Mouse (Mus musculus) lung, adult 2 months (tissue): ENCODE results near the gene Il1rap. TPM values are rescaled to one million over a fixed set of nuclear protein-coding genes. Genes with fewer than 3 reads are reported as not detected.

ENCODE experiments used
- DNase-seq: peaks from one replicate; pipeline ENCODE4 v3.0.0; 2022
- H3K4me1 ChIP-seq: fragments of 200-500 bp; 2 replicates; pipeline ENCODE4 v1.6.1; 2011; ENCODE audit warnings: low read length; ENCODE audit not compliant: control insufficient read depth, insufficient read depth
- H3K4me3 ChIP-seq: fragments of 200-500 bp; replicated peaks from 2 replicates; pipeline ENCODE3; 2011; ENCODE audit warnings: low read depth, mild to moderate bottlenecking, control low read depth, low read length; ENCODE audit errors: extremely low read depth
- CTCF ChIP-seq: fragments of 200-500 bp; IDR thresholded peaks from 2 replicates; pipeline ENCODE4 v1.5.1; 2011; ENCODE audit warnings: mild to moderate bottlenecking, low read length, control low read depth; ENCODE audit not compliant: insufficient read depth
- POLR2A ChIP-seq: fragments of 200-500 bp; IDR thresholded peaks from 2 replicates; pipeline ENCODE4 v1.6.1; 2011; ENCODE audit warnings: low read depth, mild to moderate bottlenecking, control low read depth, low read length, borderline replicate concordance; ENCODE audit errors: extremely low read depth
- WGBS: fragments of 180-500 bp; shearing (Covaris S2); methylation state at CpG from one replicate; pipeline ENCODE4 v1.1.7; 2018; 5-methylcytosine and 5-hydroxymethylcytosine counted together
- polyA plus RNA-seq: library from polyadenylated mRNA; depleted of rRNA; stranded (reverse); fragments of >200 nt; gene quantifications from 2 replicates; pipeline ENCODE4 v1.2.3, GENCODE M21; 2012

Gene Il1rap
- polyA plus RNA-seq, 1 experiment, result 7.1 TPM

GRCm38 (mm10) chr16:26604621-26605020 is 23.1 kb downstream of the Il1rap start:
- WGBS, result 68% methylated on average over 3 of the region's 3 CpGs
- H3K4me3 ChIP-seq, result no peak overlapping the region
- no peaks in the 10 kb centered on the region for H3K4me1 ChIP-seq
- DNase-seq, result no peak
- TF ChIP-seq POLR2A, result no peak
- no peak for TF ChIP-seq CTCF

GRCm38 (mm10) chr16:26608003-26608402 is 26.5 kb downstream of the Il1rap start:
- Histone ChIP-seq H3K4me3 (no peak overlapping the region), H3K4me1 (no peaks in the 10 kb centered on the region)
- no peak for TF ChIP-seq CTCF
- WGBS, result 74% methylated on average over 2 of the region's 2 CpGs
- no peak for DNase-seq

GRCm38 (mm10) chr16:26610508-26610907 is 29.0 kb downstream of the Il1rap start:
- DNase-seq, result no peak
- Histone ChIP-seq H3K4me1 (no peaks in the 10 kb centered on the region), H3K4me3 (no peak overlapping the region)
- TF ChIP-seq CTCF (no peak), POLR2A (no peak)
- WGBS, result 79% methylated on average over 1 of the region's 1 CpGs

GRCm38 (mm10) chr16:26612499-26613220 is 31.2 kb downstream of the Il1rap start:
- no peak for DNase-seq
- no peak overlapping the region for H3K4me3 ChIP-seq
- WGBS, result 84% methylated on average over 10 of the region's 10 CpGs
- no peaks in the 10 kb centered on the region for H3K4me1 ChIP-seq
- TF ChIP-seq POLR2A (no peak), CTCF (no peak)

GRCm38 (mm10) chr16:26623141-26623540 is 41.6 kb downstream of the Il1rap start:
- TF ChIP-seq POLR2A (no peak), CTCF (no peak)
- Histone ChIP-seq H3K4me1 (no peaks in the 10 kb centered on the region), H3K4me3 (no peak overlapping the region)
- no peak for DNase-seq
- 77% methylated on average over 1 of the region's 1 CpGs for WGBS

- 73% methylated on average over 3 of the region's 3 CpGs for whole genome bisulfite sequencing
- Histone ChIP-seq H3K4me3 (no peak overlapping the region), H3K4me1 (no peaks in the 10 kb centered on the region)
- TF ChIP-seq POLR2A (no peak), CTCF (no peak)
- no peak for DNase-seq
These were observed 44.6 kb downstream of the Il1rap start for GRCm38 (mm10) chr16:26626065-26626464.

GRCm38 (mm10) chr16:26634800-26635199 is 53.3 kb downstream of the Il1rap start:
- 51% methylated on average over 2 of the region's 2 CpGs for WGBS
- no peak overlapping the region for H3K4me3 ChIP-seq
- TF ChIP-seq POLR2A, result no peak
- no peak for TF ChIP-seq CTCF
- no peak for DNase-seq
- H3K4me1 ChIP-seq, result no peaks in the 10 kb centered on the region

GRCm38 (mm10) chr16:26643077-26643476 is 61.6 kb downstream of the Il1rap start:
- TF ChIP-seq CTCF (no peak), POLR2A (no peak)
- no peak for DNase-seq
- H3K4me1 ChIP-seq, result peaks cover 8% of the 10 kb centered on the region
- H3K4me3 ChIP-seq, result no peak overlapping the region
- WGBS, result 70% methylated on average over 6 of the region's 6 CpGs

- DNase-seq, result no peak
- TF ChIP-seq POLR2A (no peak), CTCF (no peak)
- no peak overlapping the region for H3K4me3 ChIP-seq
- H3K4me1 ChIP-seq, result peaks cover 8% of the 10 kb centered on the region
- WGBS, result 41% methylated on average over 2 of the region's 2 CpGs
These were observed 64.6 kb downstream of the Il1rap start for GRCm38 (mm10) chr16:26646066-26646465.

- DNase-seq, result no peak
- TF ChIP-seq CTCF (no peak), POLR2A (no peak)
- WGBS, result 58% methylated on average over 1 of the region's 1 CpGs
- Histone ChIP-seq H3K4me3 (no peak overlapping the region), H3K4me1 (peaks cover 8% of the 10 kb centered on the region)
These were observed 65.5 kb downstream of the Il1rap start for GRCm38 (mm10) chr16:26647036-26647435.
